Mouse (Mus musculus) adrenal gland, postnatal 36 days (tissue): ENCODE results near the gene Tmem240. TPM values are rescaled to one million over a fixed set of nuclear protein-coding genes. Genes with fewer than 3 reads are reported as not detected.
"Not testable (repeated sequence)": the region's sequence is repeated elsewhere in the genome, so short reads cannot be mapped to it uniquely, and the experiment has no call there.

Experiments
- DNase-seq, 2 experiments: peaks; one replicate each; pipeline ENCODE4 v3.0.0; 2021; ENCODE audit warnings: mixed read lengths in 1 of 2
- long read RNA-seq, 2 experiments: library from polyadenylated mRNA; stranded (forward); transcript quantifications; one replicate each; pipeline ENCODE4 v2.0.0; 2021; ENCODE audit warnings: borderline sequencing depth in 2 of 2
- total RNA-seq, 2 experiments: library from RNA; stranded (reverse); gene quantifications; 2 replicates each; pipeline ENCODE4 v1.2.3; 2021

Tmem240 gene
- total RNA-seq = under 1 TPM; 0.70 to 0.72 TPM
- long read RNA-seq, experiment 1, full-length matches to known transcripts = 4 of 5 reads
- long read RNA-seq, experiment 1, partial matches to known transcripts = 0 of 5 reads
- long read RNA-seq, experiment 1, other reads (novel, unspliced or antisense) = 1 of 5 reads
- long read RNA-seq, experiment 2, full-length matches to known transcripts = 1 of 1 reads
- long read RNA-seq, experiment 2, partial matches to known transcripts = 0 of 1 reads
- long read RNA-seq, experiment 2, other reads (novel, unspliced or antisense) = 0 of 1 reads

- peak; percentile 95 for DNase-seq
Measured at GRCm38 (mm10) chr4:155734350-155734941, at the start of gene Tmem240. Gene Tmem240, plus strand, starts transcription at chr4:155734800.

GRCm38 (mm10) chr4:155687764-155688163 is 46.8 kb upstream of the Tmem240 start:
- not testable (repeated sequence) for DNase-seq

- DNase-seq = no peak
Measured at GRCm38 (mm10) chr4:155690571-155691375, 43.8 kb upstream of the Tmem240 start.

- DNase-seq = no peak
Measured at GRCm38 (mm10) chr4:155692421-155692820, 42.2 kb upstream of the Tmem240 start.

GRCm38 (mm10) chr4:155694111-155694481 is 40.5 kb upstream of the Tmem240 start, which contains the start of gene Fndc10:
Gene Fndc10, plus strand, starts transcription at chr4:155694342.
- peak; percentile 83 to 91 for DNase-seq

GRCm38 (mm10) chr4:155694482-155695401 is 39.9 kb upstream of the Tmem240 start:
- peak; percentile 76 to 77 for DNase-seq

- peak in 1 of 2 experiments; percentile 17 for DNase-seq
Measured at GRCm38 (mm10) chr4:155695531-155696062, 39.0 kb upstream of the Tmem240 start.

- DNase-seq = peak; percentile 65 to 73
Measured at GRCm38 (mm10) chr4:155696261-155697255, 38.0 kb upstream of the Tmem240 start.

GRCm38 (mm10) chr4:155700425-155700824 is 34.2 kb upstream of the Tmem240 start:
- DNase-seq = no peak

- no peak for DNase-seq
Measured at GRCm38 (mm10) chr4:155703425-155703929, 31.1 kb upstream of the Tmem240 start.

- peak; percentile 92 to 93 for DNase-seq
Measured at GRCm38 (mm10) chr4:155704721-155705591, 29.6 kb upstream of the Tmem240 start, which contains the start of gene Ssu72. Gene Ssu72, plus strand, starts transcription at chr4:155704800.

GRCm38 (mm10) chr4:155705592-155705929 is 29.0 kb upstream of the Tmem240 start:
- no peak for DNase-seq

GRCm38 (mm10) chr4:155708582-155708981 is 26.0 kb upstream of the Tmem240 start:
- DNase-seq = no peak

- DNase-seq = no peak
Measured at GRCm38 (mm10) chr4:155708988-155709387, 25.6 kb upstream of the Tmem240 start.

GRCm38 (mm10) chr4:155710521-155711252 is 23.9 kb upstream of the Tmem240 start:
- DNase-seq = no peak

GRCm38 (mm10) chr4:155721668-155722083 is 12.9 kb upstream of the Tmem240 start:
- peak in 1 of 2 experiments; percentile 44 for DNase-seq

- no peak for DNase-seq
Measured at GRCm38 (mm10) chr4:155727993-155728392, 6.6 kb upstream of the Tmem240 start.

- DNase-seq = peak; percentile 39 to 45
Measured at GRCm38 (mm10) chr4:155733267-155733666, 1.3 kb upstream of the Tmem240 start.
